Mouse (Mus musculus): ENCODE data around the gene Epha6. TPM values are rescaled to one million over a fixed set of nuclear protein-coding genes. Genes with fewer than 3 reads are reported as not detected.
"Not testable (repeated sequence)": the region's sequence is repeated elsewhere in the genome, so short reads cannot be mapped to it uniquely, and the experiment has no call there.

Epha6 gene
- total RNA-seq, 1 experiment from 2014 or later = not detected

- DNase-seq = peak; percentile 1
Measured at GRCm38 (mm10) chr16:59923696-59924095, 681.6 kb downstream of the Epha6 start.

GRCm38 (mm10) chr16:59880073-59880472, 725.3 kb downstream of the Epha6 start:
- no peak for DNase-seq

- no peak for DNase-seq
Measured at GRCm38 (mm10) chr16:59871792-59872191, 733.5 kb downstream of the Epha6 start.

- no peak for DNase-seq
Measured at GRCm38 (mm10) chr16:59854160-59854717, 751.1 kb downstream of the Epha6 start.

- no peak for DNase-seq
Measured at GRCm38 (mm10) chr16:59852689-59853088, 752.6 kb downstream of the Epha6 start.

GRCm38 (mm10) chr16:59846574-59846973, 758.8 kb downstream of the Epha6 start:
- peak; percentile 55 for DNase-seq

GRCm38 (mm10) chr16:59836778-59837177, 768.6 kb downstream of the Epha6 start:
- DNase-seq = no peak

GRCm38 (mm10) chr16:59836304-59836703, 769.0 kb downstream of the Epha6 start:
- DNase-seq = no peak

GRCm38 (mm10) chr16:59832468-59832867, 772.9 kb downstream of the Epha6 start:
- no peak for DNase-seq

GRCm38 (mm10) chr16:59829655-59830054, 775.7 kb downstream of the Epha6 start:
- DNase-seq = no peak

GRCm38 (mm10) chr16:59799790-59800189, 805.5 kb downstream of the Epha6 start:
- DNase-seq = not testable (repeated sequence)

GRCm38 (mm10) chr16:59772297-59772696, 833.0 kb downstream of the Epha6 start:
- DNase-seq = no peak

GRCm38 (mm10) chr16:59770421-59770820, 834.9 kb downstream of the Epha6 start:
- no peak for DNase-seq

- DNase-seq = no peak
Measured at GRCm38 (mm10) chr16:59769936-59770335, 835.4 kb downstream of the Epha6 start.

- no peak for DNase-seq
Measured at GRCm38 (mm10) chr16:59760875-59761274, 844.5 kb downstream of the Epha6 start.

GRCm38 (mm10) chr16:59750905-59751304, 854.4 kb downstream of the Epha6 start:
- DNase-seq = no peak

GRCm38 (mm10) chr16:59743669-59744068, 861.7 kb downstream of the Epha6 start:
- no peak for DNase-seq

- no peak for DNase-seq
Measured at GRCm38 (mm10) chr16:59715524-59715923, 889.8 kb downstream of the Epha6 start.

GRCm38 (mm10) chr16:59693230-59693629, 912.1 kb downstream of the Epha6 start:
- no peak for DNase-seq

GRCm38 (mm10) chr16:59689120-59689519, 916.2 kb downstream of the Epha6 start:
- DNase-seq = no peak

GRCm38 (mm10) chr16:59685135-59685534, 920.2 kb downstream of the Epha6 start:
- DNase-seq = no peak

- DNase-seq = peak; percentile 60
Measured at GRCm38 (mm10) chr16:59683434-59683833, 921.9 kb downstream of the Epha6 start.

GRCm38 (mm10) chr16:59682216-59682891, 923.0 kb downstream of the Epha6 start:
- no peak for DNase-seq

GRCm38 (mm10) chr16:59666938-59667337, 938.4 kb downstream of the Epha6 start:
- DNase-seq = no peak

All from adrenal gland, postnatal 25 days (tissue).